Mouse (Mus musculus) mammary gland, adult 2 months (tissue): ENCODE data around the gene Olfr1098. TPM values are rescaled to one million over a fixed set of nuclear protein-coding genes. Genes with fewer than 3 reads are reported as not detected.

Source experiments
- polyA plus RNA-seq: library from polyadenylated mRNA; depleted of rRNA; stranded (reverse); fragments of >200 nt; gene quantifications from 2 replicates; pipeline ENCODE4 v1.2.3, GENCODE M21; 2012; ENCODE audit warnings: low replicate concordance; rRNA removed

Olfr1098 gene
- polyA plus RNA-seq = not detected in 2 replicates

DNA sequence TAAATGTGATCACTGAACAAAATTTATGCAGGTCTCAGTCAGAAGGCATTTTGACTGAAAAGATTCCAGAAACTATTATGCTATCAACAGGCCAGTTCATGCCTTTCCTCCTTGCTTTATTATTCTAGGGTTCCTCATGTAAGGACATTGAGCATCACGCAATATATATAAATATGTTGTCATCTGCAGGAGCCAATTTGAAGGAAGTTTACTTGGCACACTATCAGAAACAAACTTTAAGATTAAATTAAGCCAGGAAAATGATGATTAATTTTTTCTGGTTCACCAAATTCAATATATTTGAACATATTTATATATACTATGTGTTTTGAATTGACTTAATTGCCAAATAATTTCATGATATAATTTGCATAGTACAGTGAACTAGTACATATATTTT lies at the start of gene Olfr1098:
TSS of gene Olfr1098 (minus strand) at position 101 of the 400 bp plus-strand sequence.

DNA sequence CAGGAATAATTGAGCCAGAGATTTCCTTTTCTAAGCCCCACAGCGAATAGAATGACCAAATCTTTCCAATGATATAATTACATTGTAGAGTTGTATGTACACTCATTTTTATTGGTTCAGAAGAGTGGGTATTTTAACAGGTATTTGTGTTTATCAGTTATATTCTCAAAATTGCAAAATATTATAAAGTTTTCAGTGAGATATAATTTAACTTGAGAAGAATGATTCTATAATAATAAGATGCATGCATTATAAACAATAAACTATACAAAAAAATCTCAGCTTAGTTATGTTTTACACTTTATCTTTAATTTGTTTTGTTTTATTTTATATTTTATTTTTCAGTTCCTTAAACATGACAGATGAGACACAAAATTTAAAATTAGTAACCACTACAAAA lies 36.2 kb upstream of the Olfr1098 start, which contains the start of gene Olfr1099:
TSS of gene Olfr1099 (minus strand) at position 101 of the 400 bp plus-strand sequence.

DNA sequence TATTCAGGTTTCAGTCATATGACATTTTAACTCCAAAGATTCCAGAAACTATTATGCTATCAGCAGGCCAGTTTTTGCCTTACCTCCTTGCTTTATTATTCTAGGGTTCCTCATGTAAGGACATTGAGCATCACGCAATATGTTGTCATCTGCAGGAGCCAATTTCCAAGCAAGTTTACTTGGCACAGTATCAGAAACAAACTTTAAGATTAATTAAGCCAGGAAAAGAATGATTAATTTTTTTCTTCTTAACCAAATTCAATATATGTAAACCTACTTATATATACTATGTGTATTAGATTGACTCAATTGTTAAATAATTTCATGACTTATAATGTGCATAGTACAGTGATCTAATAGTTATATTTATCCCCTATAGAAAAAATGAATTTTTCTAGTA lies 32.2 kb downstream of the Olfr1098 start, which contains the start of gene Olfr1097:
TSS of gene Olfr1097 (minus strand) at position 101 of the 400 bp plus-strand sequence.

DNA sequence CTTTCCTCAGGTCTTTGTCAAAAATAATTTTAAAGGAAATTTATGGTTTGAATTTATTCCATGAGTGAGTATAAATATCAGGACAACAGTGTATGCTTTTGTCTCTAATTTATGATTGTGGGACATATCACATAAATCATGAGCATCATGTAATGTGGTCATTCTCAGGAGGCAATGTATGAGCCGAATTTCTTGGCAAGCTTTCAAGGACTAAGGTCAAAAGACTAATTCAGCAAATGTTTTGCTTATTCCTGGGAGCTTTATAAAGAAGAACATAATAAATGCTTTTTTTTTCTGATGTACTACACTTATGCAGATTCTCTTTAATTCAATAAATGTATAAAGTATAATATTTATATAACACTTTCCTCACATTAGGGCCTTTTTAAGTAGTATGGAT lies 49.6 kb downstream of the Olfr1098 start, which contains the start of gene Gm13723:
TSS of gene Gm13723 (minus strand) at position 101 of the 400 bp plus-strand sequence.

Other genes starting within 250 kb of the Olfr1098 start
- not detected in 2 replicates for gene Olfr1086, start 244.5 kb downstream of the Olfr1098 start, polyA plus RNA-seq
- gene Olfr1087, start 226.2 kb downstream of the Olfr1098 start, polyA plus RNA-seq = not detected in 2 replicates
- gene Olfr1089, start 190.8 kb downstream of the Olfr1098 start, polyA plus RNA-seq = not detected in 2 replicates
- gene Olfr1090, start 165.6 kb downstream of the Olfr1098 start, polyA plus RNA-seq = not detected in 2 replicates
- gene Olfr1093, start 142.1 kb downstream of the Olfr1098 start, polyA plus RNA-seq = not detected in 2 replicates
- gene Olfr141, start 114.5 kb downstream of the Olfr1098 start, polyA plus RNA-seq = not detected in 2 replicates
- gene Olfr1094, start 99.9 kb downstream of the Olfr1098 start, polyA plus RNA-seq = not detected in 2 replicates
- gene Olfr1095, start 72.8 kb downstream of the Olfr1098 start, polyA plus RNA-seq = not detected in 2 replicates
- not detected in 2 replicates for gene Gm13723, start 49.7 kb downstream of the Olfr1098 start, polyA plus RNA-seq
- gene Olfr1097, start 32.3 kb downstream of the Olfr1098 start, polyA plus RNA-seq = not detected in 2 replicates
- gene Olfr1099, start 36.1 kb upstream of the Olfr1098 start, polyA plus RNA-seq = not detected in 2 replicates
- not detected in 2 replicates for gene Olfr1100, start 55.4 kb upstream of the Olfr1098 start, polyA plus RNA-seq
- gene Olfr1101, start 66.7 kb upstream of the Olfr1098 start, polyA plus RNA-seq = not detected in 2 replicates
- not detected in 2 replicates for gene Olfr1102, start 73.9 kb upstream of the Olfr1098 start, polyA plus RNA-seq
- gene Olfr1104, start 102.5 kb upstream of the Olfr1098 start, polyA plus RNA-seq = not detected in 2 replicates
- not detected in 2 replicates for gene Olfr1105, start 112.0 kb upstream of the Olfr1098 start, polyA plus RNA-seq
- not detected in 2 replicates for gene Olfr1106, start 127.7 kb upstream of the Olfr1098 start, polyA plus RNA-seq
- not detected in 2 replicates for gene Olfr1107, start 151.3 kb upstream of the Olfr1098 start, polyA plus RNA-seq
- gene Olfr1109, start 171.5 kb upstream of the Olfr1098 start, polyA plus RNA-seq = not detected in 2 replicates
- gene Olfr259, start 190.0 kb upstream of the Olfr1098 start, polyA plus RNA-seq = not detected in 2 replicates
- gene Olfr1110, start 215.8 kb upstream of the Olfr1098 start, polyA plus RNA-seq = not detected in 2 replicates
- not detected in 2 replicates for gene Olfr1111, start 228.1 kb upstream of the Olfr1098 start, polyA plus RNA-seq